Mouse (Mus musculus): ENCODE measurements around the gene Lcorl.

The Lcorl gene

DNA sequence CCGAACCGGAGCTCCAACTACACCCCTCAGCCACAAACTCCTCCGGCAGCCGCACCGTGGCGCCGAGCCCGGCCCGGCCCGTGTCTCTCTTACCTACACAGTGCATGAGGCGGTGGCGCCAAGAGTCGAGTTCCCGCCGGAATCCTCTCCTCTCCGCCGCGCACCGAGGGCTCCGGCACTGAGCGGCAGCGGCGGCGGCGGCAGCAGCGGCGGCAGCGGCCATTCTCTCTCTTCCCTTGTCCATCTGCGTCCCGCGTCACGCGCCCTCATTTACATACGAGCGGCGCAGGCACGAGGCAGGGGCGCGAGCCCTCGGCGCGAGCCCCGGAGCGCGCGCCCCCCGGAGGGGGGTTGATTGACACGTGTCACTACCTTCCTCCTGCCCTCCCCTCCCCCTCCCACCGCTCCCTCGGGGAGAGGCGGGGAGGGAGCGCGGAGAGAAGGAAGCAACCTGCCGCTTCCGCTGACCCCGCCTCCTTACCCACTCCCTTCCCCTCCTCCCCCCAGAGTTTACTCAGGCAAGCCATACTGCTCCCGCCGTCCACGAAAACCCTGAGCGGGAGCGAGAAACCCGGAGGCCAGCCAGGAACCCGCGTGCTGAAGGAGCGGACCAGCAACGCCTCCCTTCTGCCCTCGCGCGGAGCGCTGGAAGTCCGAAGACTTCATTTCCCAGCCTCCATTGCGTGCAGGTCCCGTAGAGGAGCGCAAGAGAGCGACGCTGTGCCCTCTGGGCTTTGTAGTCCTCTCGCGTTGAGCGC is at the start of gene Lcorl:
Gene Lcorl, minus strand, starts transcription at position 362 of the 758 bp plus-strand sequence.
- DNase-seq, result peak; percentile 95

GRCm38 (mm10) chr5:45904683-45905082 is 47.3 kb upstream of the Lcorl start:
- DNase-seq, result no peak

- DNase-seq, result no peak
Measured at GRCm38 (mm10) chr5:45903246-45903645, 45.8 kb upstream of the Lcorl start.

- no peak for DNase-seq
Measured at GRCm38 (mm10) chr5:45895362-45895761, 37.9 kb upstream of the Lcorl start.

- DNase-seq, result no peak
Measured at GRCm38 (mm10) chr5:45893696-45894095, 36.3 kb upstream of the Lcorl start.

DNA sequence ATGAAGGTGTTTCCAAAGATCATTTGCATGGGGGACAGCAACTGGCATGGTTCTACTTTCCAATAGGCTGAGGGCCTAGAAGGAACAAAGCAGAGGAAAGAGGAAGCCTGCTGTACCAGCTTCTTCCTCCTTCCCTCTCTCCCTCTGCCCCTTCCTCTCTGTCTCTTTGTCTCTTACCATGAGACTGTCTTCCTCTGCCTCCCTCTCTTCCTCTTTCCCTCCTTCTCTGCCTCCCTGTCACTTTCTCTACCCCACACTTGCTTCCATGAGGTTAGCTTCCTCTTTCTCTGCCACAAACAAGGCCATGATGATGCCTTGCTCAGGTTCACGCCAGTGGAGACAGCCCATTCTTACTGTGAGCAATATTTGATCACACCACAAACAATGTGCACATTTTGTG is 18.9 kb upstream of the Lcorl start:
- no peak for DNase-seq

GRCm38 (mm10) chr5:45875472-45875871 is 18.1 kb upstream of the Lcorl start:
- no peak for DNase-seq

DNA sequence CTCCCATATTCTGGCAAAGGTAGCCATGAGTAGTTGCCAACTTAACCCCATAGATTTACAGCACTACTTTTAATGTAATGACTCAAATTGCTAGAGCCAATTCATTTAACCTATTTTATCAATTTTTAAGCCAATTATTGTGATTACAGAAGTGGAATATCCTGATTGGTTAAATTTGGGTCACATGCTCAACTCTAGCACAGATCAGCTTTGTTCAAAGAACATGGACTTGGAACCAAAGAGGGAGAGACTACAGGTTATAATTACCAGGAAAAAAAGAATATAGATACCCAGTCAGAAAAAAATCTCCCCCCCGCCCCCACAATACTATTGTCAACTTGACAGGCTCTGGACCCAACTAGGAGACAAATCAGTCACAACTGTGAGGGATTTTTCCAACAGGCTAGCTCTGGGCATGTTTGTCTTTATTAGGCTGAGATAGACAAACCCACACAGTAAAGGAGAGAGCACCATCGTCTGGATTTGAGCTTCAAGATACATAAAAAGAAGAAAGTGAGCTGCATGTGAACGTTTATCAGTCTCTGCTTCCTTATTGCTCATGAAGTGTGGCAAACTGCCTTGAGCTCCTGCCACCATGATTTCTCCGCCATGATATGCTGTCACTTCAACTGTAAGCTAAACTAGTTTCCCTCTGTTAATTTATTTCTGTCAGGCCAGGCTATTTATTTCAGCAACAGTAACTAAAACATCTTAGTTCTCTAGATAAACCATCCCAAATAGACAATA is 17.0 kb upstream of the Lcorl start:
- no peak for DNase-seq

DNA sequence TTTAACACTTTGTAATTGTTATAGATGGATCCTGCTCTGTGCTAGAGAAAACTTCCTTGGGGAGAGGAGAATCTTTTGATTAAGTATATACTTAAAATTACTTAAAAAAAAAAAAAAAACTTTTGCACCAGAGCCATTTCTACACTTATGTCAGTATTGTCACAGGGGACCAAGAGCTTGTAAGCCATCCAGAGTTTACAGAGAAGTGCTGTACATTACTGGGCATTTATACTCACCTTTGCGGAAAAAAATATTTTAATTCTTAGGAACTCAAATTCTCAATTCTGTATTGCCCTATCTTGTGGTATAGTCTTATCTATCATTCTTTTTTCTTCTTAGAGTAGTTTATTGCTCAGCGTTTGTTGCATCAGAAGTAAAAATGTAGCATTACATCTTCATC is 953 bp upstream of the Lcorl start:
- DNase-seq, result no peak

DNA sequence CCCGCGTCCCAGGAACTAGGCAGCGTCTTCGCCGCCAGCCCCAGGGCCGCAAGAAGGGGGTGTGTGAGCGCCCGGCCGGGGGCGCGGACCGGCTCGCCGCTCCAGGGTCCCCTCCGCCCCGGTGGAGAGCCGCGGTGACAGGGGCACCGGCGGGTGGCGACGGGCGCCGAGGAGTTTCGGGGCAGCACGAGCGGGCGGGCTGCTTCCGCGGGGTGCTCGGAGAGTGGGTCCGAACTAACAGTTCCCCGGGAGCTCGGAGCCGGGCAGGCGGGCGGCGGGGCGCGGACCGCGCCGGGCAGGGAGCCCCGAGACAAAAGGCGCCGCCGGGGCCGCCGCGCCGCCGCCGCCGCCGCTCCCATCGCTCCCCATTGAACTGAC is 550 bp downstream of the Lcorl start:
- DNase-seq, result no peak

DNA sequence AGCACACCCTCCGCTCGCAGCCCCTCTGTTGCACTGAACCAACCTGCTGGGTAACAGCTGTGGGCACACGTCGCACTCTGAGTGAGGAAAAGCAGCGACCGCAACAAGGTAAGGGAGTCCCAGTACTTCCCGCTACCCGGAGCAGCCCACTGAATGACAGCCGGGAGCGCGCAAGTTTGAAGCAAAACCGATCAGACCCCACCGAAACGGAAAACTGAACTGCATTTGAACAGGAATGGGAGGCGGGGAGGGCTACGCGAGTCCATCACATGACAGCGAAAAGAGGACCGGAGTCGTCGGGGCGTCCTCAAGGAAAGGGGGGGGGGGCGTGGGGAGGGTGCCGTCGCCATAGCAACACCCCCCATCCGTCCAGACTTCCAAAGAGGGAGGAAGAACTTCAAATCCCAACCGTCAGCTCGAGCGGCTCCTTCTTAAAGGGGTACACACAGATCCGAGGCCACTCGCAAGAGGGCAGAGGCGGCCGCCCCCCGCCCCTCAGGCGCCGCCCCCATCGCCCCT is 1.1 kb downstream of the Lcorl start:
- DNase-seq, result peak; percentile 63

GRCm38 (mm10) chr5:45855526-45856302 is 1.7 kb downstream of the Lcorl start:
- no peak for DNase-seq

GRCm38 (mm10) chr5:45844723-45845122 is 12.7 kb downstream of the Lcorl start:
- no peak for DNase-seq

GRCm38 (mm10) chr5:45835131-45835530 is 22.3 kb downstream of the Lcorl start:
- DNase-seq, result no peak

- DNase-seq, result no peak
Measured at GRCm38 (mm10) chr5:45811527-45811926, 45.9 kb downstream of the Lcorl start.

GRCm38 (mm10) chr5:45791864-45792263 is 65.6 kb downstream of the Lcorl start:
- no peak for DNase-seq

DNA sequence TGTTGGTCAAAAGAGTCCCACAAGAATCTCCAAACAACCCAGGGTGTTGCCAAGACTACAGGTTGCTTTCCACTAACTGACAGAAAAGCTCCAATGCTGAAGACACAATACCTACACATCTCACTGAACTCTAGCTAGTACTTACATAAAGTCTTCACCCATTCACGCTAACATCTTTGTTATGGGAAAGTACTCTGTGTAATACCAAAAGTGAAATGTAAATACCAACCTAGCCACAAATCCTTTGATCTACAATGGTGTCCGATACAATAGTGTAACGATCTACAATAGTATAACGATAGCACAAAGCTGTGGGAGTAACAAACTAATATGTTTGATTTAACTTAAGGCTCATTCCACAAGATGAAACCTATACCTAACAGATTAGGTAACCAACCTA is 67.2 kb downstream of the Lcorl start:
- DNase-seq, result no peak

DNA sequence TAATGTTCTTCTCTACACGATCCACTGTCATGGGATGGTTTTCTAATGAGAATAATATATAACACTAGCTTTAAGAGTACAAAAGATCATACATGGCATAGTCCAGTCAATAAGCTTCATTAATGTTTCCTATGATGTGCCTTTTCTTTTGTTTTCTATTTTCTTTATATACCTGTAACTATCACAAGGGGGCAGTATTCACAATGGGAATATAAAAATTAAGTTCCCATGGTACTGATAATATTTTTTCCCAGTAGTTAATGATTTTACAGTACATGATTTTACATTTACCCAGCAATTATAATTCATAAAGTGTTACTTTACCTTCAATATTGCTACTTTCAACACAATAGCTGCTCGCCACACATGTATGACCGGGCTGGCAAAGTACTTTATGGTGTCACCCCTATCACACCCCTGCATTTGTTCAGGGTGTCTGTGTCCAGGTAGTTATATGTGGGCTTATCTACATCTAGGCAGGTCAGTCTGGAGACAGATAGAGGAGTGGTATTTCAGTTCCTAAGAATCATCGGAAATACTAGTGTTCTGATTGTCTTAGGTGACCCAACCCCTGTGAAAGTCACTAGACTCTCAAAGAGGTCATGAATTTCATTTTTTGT is 99.8 kb downstream of the Lcorl start:
- no peak for DNase-seq

GRCm38 (mm10) chr5:45737911-45738310 is 119.5 kb downstream of the Lcorl start:
- DNase-seq, result no peak

DNA sequence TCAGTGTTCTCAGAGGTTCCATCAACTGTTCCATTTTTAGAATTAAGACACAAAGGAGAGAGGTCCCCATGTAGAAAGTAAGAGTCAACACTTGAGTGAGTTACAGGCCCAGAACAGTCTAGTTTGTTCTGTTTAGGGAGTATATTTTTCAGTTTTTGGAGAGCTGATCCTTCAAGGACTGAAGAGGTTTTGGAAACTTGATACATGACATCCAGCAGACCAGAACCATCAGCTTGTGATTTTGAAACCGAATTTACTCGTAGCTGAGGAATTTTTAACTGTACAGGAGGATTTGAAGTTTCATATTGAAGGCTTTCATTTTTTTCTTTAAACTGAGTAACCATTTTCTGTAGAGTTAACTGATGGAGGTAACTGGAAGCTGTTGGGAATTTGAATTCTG is 123.7 kb downstream of the Lcorl start:
- no peak for DNase-seq

GRCm38 (mm10) chr5:45718848-45719488 is 138.4 kb downstream of the Lcorl start:
- DNase-seq, result no peak

DNA sequence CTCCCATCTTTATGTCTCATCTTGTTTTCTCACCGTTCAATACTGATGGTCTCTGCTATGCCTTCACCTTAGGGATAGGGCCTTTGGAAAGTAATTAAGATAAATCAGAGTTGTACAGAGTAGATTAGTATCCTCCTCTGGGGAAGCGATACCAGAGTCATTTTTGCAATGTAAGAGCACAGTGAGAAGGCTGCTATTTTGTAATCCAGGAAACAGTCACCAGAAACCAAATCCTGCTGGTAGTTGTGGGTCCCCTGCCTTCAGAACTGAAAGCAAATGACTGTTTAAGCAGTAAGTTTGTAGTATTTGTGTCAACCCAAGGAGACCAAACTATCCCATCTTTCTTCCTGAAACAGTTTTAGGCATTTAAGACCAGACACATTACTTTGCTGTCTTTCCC is 147.8 kb downstream of the Lcorl start:
- no peak for DNase-seq
